Mouse (Mus musculus) gastrocnemius, adult 8-10 months (tissue): ENCODE results near the gene Galr3. TPM values are rescaled to one million over a fixed set of nuclear protein-coding genes. Genes with fewer than 3 reads are reported as not detected.
A peak's percentile ranks its signal among the peaks of the same experiment; 100 is the strongest.

Experiments used
- DNase-seq, 2 experiments: peaks; one replicate each; pipeline ENCODE4 v3.0.0; 2022; ENCODE audit warnings: low spot score in 2 of 2
- total RNA-seq, 4 experiments: library from RNA; stranded (reverse); gene quantifications; 2 replicates each; pipeline ENCODE4 v1.2.4; 2022

Gene Galr3
- total RNA-seq, 4 experiments from 2014 or later: not detected

- DNase-seq: no peak
Measured at GRCm38 (mm10) chr15:79051461-79052360, 10.0 kb downstream of the Galr3 start.

GRCm38 (mm10) chr15:79052366-79052765, 10.7 kb downstream of the Galr3 start:
- DNase-seq: no peak

- DNase-seq: no peak
Measured at GRCm38 (mm10) chr15:79056601-79057000, 14.9 kb downstream of the Galr3 start.

GRCm38 (mm10) chr15:79057850-79058249, 16.2 kb downstream of the Galr3 start:
- DNase-seq: no peak

- no peak for DNase-seq
Measured at GRCm38 (mm10) chr15:79060887-79061565, 19.3 kb downstream of the Galr3 start.

- DNase-seq: peak; percentile 92 to 95
Measured at GRCm38 (mm10) chr15:79062376-79063159, 20.9 kb downstream of the Galr3 start, which contains the start of gene Ankrd54. TSS of gene Ankrd54 (minus strand) at chr15:79062893.

- no peak for DNase-seq
Measured at GRCm38 (mm10) chr15:79063160-79063740, 21.6 kb downstream of the Galr3 start.

- no peak for DNase-seq
Measured at GRCm38 (mm10) chr15:79065086-79065770, 23.5 kb downstream of the Galr3 start.

GRCm38 (mm10) chr15:79066276-79066675, 24.6 kb downstream of the Galr3 start:
- no peak for DNase-seq

GRCm38 (mm10) chr15:79067631-79068030, 25.9 kb downstream of the Galr3 start:
- DNase-seq: no peak

- no peak for DNase-seq
Measured at GRCm38 (mm10) chr15:79068416-79068815, 26.7 kb downstream of the Galr3 start.

- DNase-seq: no peak
Measured at GRCm38 (mm10) chr15:79071117-79072039, 29.7 kb downstream of the Galr3 start.

GRCm38 (mm10) chr15:79073752-79074151, 32.1 kb downstream of the Galr3 start:
- no peak for DNase-seq

- DNase-seq: no peak
Measured at GRCm38 (mm10) chr15:79074446-79074845, 32.8 kb downstream of the Galr3 start.

- peak; percentile 72 to 77 for DNase-seq
Measured at GRCm38 (mm10) chr15:79074913-79075532, 33.3 kb downstream of the Galr3 start, which contains the start of gene Eif3l. TSS of gene Eif3l (plus strand) at chr15:79075179.

GRCm38 (mm10) chr15:79075658-79076365, 34.1 kb downstream of the Galr3 start:
- DNase-seq: no peak

GRCm38 (mm10) chr15:79079567-79079966, 37.9 kb downstream of the Galr3 start:
- DNase-seq: no peak

- DNase-seq: no peak
Measured at GRCm38 (mm10) chr15:79092284-79092683, 50.6 kb downstream of the Galr3 start.
